Comparison of ENCODE assay signal across 12 mouse cellular contexts in genomic region chr6:136475171-136475860, GRCm38 (mm10). TPM values are rescaled to one million over a fixed set of nuclear protein-coding genes. Genes with fewer than 3 reads are reported as not detected.
DNase-seq lines count a peak whose midpoint lies in the region; ATAC-seq and TF ChIP-seq lines count a peak whose summit lies in the region.
"Had no signal": no experiment of that assay in that cellular context is flagged by ENCODE, and none has a peak within 500 bp of the region (broad histone marks: within the 10 kb centered on the region; RNA-seq: fewer than 3 reads in every experiment).

No protein-coding gene starts in this region.

- H3K4me2 ChIP-seq in midbrain, embryonic 14.5 days (ENCODE audit: low read length): no peak overlapping the region
- H3K4me2 ChIP-seq in midbrain, embryonic 15.5 days: no peak overlapping the region
- no peak overlapping the region for H3K4me2 ChIP-seq in myocyte (ENCODE audit: low read depth)
- H3K4me2 ChIP-seq: lung, embryonic 14.5 days had no signal

- no peak for TF ChIP-seq CTCF in embryonic fibroblast, embryonic 13.5 days (IDR thresholded peaks at IDR 0.05; ENCODE audit: borderline replicate concordance, insufficient read depth, low read length)

- DNase-seq in heart, adult 11 months: peak; percentile 85
- DNase-seq in heart, adult 9 months (ENCODE audit: low spot score in 2 of 2): no peak
- DNase-seq in midbrain, embryonic 14.5 days: peak; percentile 40
- no peak for DNase-seq in lung, postnatal 10 days
- DNase-seq in cerebellum, postnatal 4 days (ENCODE audit: low spot score in 2 of 2): no peak
- DNase-seq: adrenal gland, postnatal 36 days; lung, embryonic 14.5 days had no signal

- WGBS in midbrain, embryonic 14.5 days: 12% methylated on average over 6 of the region's 6 CpGs
- 13% methylated on average over 6 of the region's 6 CpGs for WGBS in midbrain, embryonic 15.5 days

- H3K9ac ChIP-seq in midbrain, embryonic 14.5 days (replicated peaks; ENCODE audit: low read length): no peak overlapping the region
- H3K9ac ChIP-seq in midbrain, embryonic 15.5 days: no peak overlapping the region
- H3K9ac ChIP-seq: lung, embryonic 14.5 days had no signal

- 0 out of 2 replicates have a peak overlapping the region, but pooled peaks have one; percentile 8 for H3K27ac ChIP-seq in midbrain, embryonic 14.5 days (replicated peaks; ENCODE audit: low read depth, low read length)
- H3K27ac ChIP-seq in midbrain, embryonic 15.5 days: no peak overlapping the region
- H3K27ac ChIP-seq in embryonic fibroblast, embryonic 13.5 days (ENCODE audit: insufficient read depth, low read length): peak overlapping the region; percentile 24
- H3K27ac ChIP-seq: heart, adult 2 months had no signal

- no peak overlapping the region for H3K4me3 ChIP-seq in midbrain, embryonic 14.5 days (replicated peaks; ENCODE audit: low read depth, low read length)
- no peak overlapping the region for H3K4me3 ChIP-seq in midbrain, embryonic 15.5 days
- no peak overlapping the region for H3K4me3 ChIP-seq in embryonic fibroblast, embryonic 13.5 days (ENCODE audit: insufficient read depth, low read length)
- no peak overlapping the region for H3K4me3 ChIP-seq in myocyte
- H3K4me3 ChIP-seq: heart, adult 2 months had no signal

- H3K9me3 ChIP-seq in midbrain, embryonic 14.5 days (ENCODE audit: control insufficient read depth, low read length): no peaks in the 10 kb centered on the region
- no peaks in the 10 kb centered on the region for H3K9me3 ChIP-seq in midbrain, embryonic 15.5 days

- no peaks in the 10 kb centered on the region for H3K79me2 ChIP-seq in myocyte (ENCODE audit: control insufficient read depth, insufficient read depth)

- no peak for TF ChIP-seq POLR2A in embryonic fibroblast, embryonic 13.5 days (IDR thresholded peaks at IDR 0.05; ENCODE audit: low read depth, low read length)
- no peak for TF ChIP-seq POLR2A in myocyte (IDR thresholded peaks at IDR 0.05; ENCODE audit: insufficient read length, low read depth)

- H3K27me3 ChIP-seq in midbrain, embryonic 14.5 days (ENCODE audit: control insufficient read depth, insufficient read depth, low read length): no peaks in the 10 kb centered on the region
- H3K27me3 ChIP-seq in midbrain, embryonic 15.5 days (replicated peaks): no peaks in the 10 kb centered on the region
- no peaks in the 10 kb centered on the region for H3K27me3 ChIP-seq in myocyte (ENCODE audit: control insufficient read depth, insufficient read depth, insufficient read length)

- H3ac ChIP-seq in myocyte (ENCODE audit: control insufficient read depth, insufficient read length): no peak overlapping the region

- peaks cover 16% of the 10 kb centered on the region for H3K4me1 ChIP-seq in midbrain, embryonic 14.5 days (ENCODE audit: control insufficient read depth, insufficient read depth, low read length)
- H3K4me1 ChIP-seq in midbrain, embryonic 15.5 days: peaks cover 21% of the 10 kb centered on the region
- peaks cover 2% of the 10 kb centered on the region for H3K4me1 ChIP-seq in embryonic fibroblast, embryonic 13.5 days (ENCODE audit: control insufficient read depth, insufficient read depth, low read length)

- no peaks in the 10 kb centered on the region for H3K36me3 ChIP-seq in midbrain, embryonic 14.5 days (ENCODE audit: control insufficient read depth, insufficient read depth, low read length)
- no peaks in the 10 kb centered on the region for H3K36me3 ChIP-seq in midbrain, embryonic 15.5 days (replicated peaks)
- H3K36me3 ChIP-seq in myocyte (ENCODE audit: control insufficient read depth, insufficient read depth): no peaks in the 10 kb centered on the region

- ATAC-seq in midbrain, embryonic 14.5 days (ENCODE audit: low FRiP score, low TSS enrichment): no peak
- ATAC-seq in midbrain, embryonic 15.5 days (replicated peaks): no peak

TF ChIP-seq in myocyte, 11 proteins besides CTCF, POLR2A, EP300 and RAD21:
- TF ChIP-seq SRF (IDR thresholded peaks at IDR 0.05; ENCODE audit: control insufficient read depth, insufficient read length, low read depth) (no peak), CEBPB (IDR thresholded peaks at IDR 0.05; ENCODE audit: insufficient read depth, poor library complexity, severe bottlenecking) (peak; percentile 84)

RNA-seq across cellular contexts. Expression of gene Atf7ip, which starts 30.7 kb away (rescaled TPM):
- polyA plus RNA-seq in midbrain, embryonic 14.5 days (2014; fragmentation: Nextera tagmentation; extraction: Ambion mirVana): 49.8 and 57.9 TPM in 2 replicates
- 43.4 and 44.7 TPM in 2 replicates for polyA plus RNA-seq in midbrain, embryonic 15.5 days (2015; fragmentation: Nextera tagmentation; extraction: Ambion mirVana)
- polyA plus RNA-seq in embryonic fibroblast, embryonic 13.5 days (2011; ENCODE audit: insufficient read length, low read depth, missing spikeins): 68.6 and 75.8 TPM in 2 replicates
- polyA plus RNA-seq in myocyte (2012; fragmentation: generic; extraction: Trizol): 11.6 TPM

RNA-seq across cellular contexts. Expression of gene E330021D16Rik, which starts 59.9 kb away (rescaled TPM):
- not detected in 2 replicates for polyA plus RNA-seq in midbrain, embryonic 14.5 days (2014; fragmentation: Nextera tagmentation; extraction: Ambion mirVana)
- not detected in 2 replicates for polyA plus RNA-seq in midbrain, embryonic 15.5 days (2015; fragmentation: Nextera tagmentation; extraction: Ambion mirVana)
- polyA plus RNA-seq in embryonic fibroblast, embryonic 13.5 days (2011; ENCODE audit: insufficient read length, low read depth, missing spikeins): 0.37 and 0.49 TPM in 2 replicates
- not detected for polyA plus RNA-seq in myocyte (2012; fragmentation: generic; extraction: Trizol)
- polyA plus RNA-seq: heart, adult 2 months; large intestine, adult 2 months; lung, embryonic 14.5 days had no signal

Comparison
In these comparisons a context has a peak if more than half of its experiments do, and no peak if none do; other contexts are left out.
1. DNase-seq: peak in heart, adult 11 months (single experiment) and midbrain, embryonic 14.5 days (single experiment); none in heart, adult 9 months (0 of 2), lung, postnatal 10 days (single experiment) and cerebellum, postnatal 4 days (0 of 2).